Mouse (Mus musculus) testis, postnatal 10 days (tissue): Measurements from ENCODE around the gene Rnls.
A peak's percentile ranks its signal among the peaks of the same experiment; 100 is the strongest.

Experiments
- DNase-seq: peaks from one replicate; pipeline ENCODE4 v3.0.0; 2021; ENCODE audit warnings: low spot score

Gene Rnls

DNA sequence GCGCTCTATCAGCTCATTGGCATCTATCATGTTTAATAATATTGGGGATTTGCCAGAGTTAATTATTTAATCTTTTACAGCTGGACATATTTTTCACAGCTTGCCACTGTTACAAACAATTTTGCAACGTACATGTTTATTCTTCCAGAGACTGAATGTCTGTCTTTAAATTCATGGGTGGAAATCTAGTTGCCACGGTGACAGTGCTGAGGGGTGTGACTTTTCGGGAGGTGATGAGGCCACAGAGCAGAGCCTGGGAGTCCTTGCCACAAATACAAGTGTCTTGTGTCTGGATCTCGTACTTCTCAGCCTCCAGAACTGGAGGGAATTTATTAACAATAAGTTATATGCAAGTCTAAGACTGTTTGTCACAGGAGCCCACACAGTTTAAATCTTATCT, 212.5 kb downstream of the Rnls start:
- DNase-seq, result no peak

DNA sequence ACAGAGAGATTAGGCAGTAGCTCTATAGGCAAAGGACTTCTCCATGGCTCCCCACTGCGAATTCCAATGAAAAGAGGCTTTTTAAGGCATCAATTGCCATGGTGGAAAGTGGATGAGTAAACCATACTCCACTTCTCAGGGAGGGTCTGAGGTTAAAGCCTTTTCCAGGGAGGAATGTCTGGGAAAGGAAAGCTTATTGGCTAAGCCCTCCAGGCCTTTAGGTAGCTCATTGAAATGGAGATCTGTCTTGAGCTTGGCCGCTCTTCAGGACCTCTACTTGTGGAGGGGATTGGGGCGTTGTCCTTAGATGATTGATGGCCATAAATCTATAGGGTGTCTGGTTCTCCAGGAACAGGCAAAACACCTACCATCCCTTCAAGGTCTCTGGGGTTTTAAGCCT, 213.2 kb downstream of the Rnls start:
- DNase-seq, result no peak

DNA sequence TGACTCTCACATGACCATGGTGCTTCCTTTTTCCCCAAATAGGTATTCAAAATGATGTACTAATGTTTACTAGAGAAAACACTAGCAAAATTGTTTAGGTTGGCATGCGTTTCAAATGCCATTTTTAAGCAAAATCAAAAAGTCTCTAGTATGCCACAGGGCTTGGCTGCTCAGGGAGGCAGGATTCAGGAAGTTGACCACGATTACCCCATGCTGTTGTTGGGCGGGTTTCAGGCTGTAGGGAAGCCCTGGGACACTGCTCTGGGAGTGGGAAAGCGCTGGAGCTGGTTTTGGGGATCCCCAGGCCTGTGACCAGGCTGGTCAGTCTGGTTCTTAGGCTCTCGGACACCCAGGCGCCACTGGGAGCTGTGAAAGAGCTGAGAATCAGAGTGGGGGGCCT, 213.7 kb downstream of the Rnls start:
- no peak for DNase-seq

DNA sequence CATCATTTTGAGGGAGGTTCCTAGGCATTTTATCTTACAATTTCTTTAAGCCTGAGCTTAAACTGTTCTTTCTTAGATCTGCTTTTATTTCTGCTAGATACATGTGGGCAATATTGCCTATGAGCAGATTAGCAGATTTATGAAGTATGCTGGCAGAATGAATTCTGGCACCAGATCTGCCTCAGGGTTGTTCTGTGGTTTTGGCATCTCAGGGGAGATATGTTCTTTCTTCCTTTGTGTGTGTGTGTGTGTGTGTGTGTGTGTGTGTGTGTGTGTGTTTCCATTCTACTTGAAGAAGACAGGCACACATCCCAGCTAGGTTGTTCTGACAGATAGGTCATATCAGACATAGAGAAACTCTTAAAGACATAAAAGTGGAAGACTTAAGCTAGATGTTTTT, 218.1 kb downstream of the Rnls start:
- DNase-seq, result no peak

DNA sequence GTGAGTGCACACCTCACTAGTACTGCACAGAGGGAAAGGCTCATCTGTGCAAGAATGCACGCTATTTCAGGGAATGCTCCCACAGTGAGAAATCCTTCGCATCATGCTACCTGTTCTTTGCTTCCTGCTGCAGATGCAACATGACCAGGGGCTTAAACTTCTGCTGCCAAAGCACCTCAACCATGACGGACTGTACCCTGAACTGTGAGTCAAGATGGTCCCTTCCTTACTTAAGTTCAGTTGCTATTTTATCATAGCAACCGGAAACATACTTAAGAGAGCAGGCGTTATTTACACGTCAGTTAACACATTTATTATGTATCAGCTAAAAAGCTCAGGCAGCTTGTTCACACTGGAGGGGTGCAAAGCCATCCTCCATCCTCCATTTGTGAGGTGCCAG, 222.2 kb downstream of the Rnls start:
- no peak for DNase-seq

DNA sequence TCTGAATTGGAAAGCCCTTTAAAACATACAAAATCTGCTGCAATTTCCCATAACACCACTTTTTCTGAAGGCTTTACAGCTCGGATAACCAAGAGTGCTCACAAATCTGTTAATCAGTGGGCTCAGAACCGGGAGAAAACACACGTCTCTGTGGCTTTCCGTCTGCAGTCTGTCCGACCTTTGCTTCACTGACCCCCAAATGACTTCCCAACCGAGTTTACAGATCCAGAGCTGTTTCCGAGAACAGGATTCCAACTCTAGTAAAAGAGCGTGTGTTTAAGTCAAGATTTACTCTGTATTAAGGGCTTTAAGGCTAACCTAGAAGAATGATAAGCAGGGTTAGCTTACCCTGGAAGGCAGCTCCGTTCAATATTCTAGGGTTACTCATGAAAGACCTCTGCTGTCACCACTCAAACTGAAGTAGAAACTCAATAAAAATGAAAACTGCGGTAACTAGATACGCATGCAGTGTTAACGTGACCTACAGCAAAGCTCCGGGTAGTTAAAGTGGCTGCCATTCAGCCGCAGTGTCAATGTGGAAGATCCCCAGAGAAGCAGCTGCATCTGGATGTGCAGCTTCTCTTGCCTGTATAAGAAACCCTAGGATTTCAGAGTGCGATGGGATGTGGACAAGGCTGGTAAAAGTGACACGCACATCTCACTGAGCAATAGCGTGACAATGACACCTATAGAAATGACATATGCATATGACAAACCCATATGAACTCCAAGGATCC, 224.4 kb downstream of the Rnls start:
- DNase-seq, result no peak

DNA sequence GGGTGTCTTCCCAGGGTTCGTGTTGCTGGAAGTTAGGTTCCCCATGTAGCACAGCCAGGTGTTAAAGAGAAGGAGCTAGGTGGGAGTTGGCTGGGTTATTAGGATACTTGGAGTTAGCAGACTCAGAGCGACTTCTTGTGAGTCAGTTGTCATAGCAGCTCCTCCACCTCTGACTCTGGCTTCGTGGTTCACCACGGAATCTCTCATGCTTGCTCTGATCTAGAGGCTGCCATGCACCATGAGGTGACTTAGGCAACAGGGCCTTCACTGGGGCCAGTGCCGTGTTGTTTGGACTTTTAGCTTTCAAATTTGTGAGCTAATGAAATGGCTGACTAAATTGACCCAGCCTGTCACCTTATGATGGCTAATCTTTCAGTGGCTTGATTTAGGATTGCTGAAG, 227.3 kb downstream of the Rnls start:
- DNase-seq, result no peak

DNA sequence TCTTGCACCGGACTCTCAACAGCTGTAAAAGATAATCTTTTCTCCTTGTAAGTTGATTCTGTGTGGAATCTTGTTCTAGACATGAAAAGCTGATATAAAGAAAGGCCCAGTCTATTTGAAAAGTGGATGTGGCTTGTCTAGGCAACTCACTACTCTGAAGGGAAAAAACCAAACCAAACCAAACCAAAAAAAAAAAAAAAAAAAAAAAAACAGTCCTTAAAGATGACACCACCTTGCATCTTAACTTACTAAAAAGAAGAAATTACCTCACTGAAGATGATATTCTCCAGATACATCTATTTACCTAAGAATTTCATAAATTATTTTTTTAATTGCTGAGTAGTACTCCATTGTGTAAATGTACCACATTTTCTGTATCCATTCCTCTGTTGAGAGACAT, 230.2 kb downstream of the Rnls start:
- no peak for DNase-seq

DNA sequence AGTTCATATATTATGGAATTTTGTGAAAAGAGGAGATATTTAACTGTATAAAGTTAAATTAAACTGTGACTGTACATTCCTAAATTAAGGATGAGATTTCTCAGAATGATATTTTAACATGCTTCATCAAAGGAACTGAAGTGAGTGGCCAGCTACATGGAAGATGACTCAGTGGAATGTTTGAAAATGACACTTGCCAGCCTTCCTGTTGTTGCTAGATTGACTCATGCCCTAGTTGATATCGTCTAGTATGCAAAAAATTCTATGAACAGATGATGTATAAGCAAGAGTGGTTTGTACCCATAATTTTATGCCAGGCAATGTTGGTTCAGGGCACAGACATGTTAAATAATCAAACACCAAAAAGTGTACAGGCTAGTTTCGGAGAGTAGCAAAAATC, 232.2 kb downstream of the Rnls start:
- no peak for DNase-seq

DNA sequence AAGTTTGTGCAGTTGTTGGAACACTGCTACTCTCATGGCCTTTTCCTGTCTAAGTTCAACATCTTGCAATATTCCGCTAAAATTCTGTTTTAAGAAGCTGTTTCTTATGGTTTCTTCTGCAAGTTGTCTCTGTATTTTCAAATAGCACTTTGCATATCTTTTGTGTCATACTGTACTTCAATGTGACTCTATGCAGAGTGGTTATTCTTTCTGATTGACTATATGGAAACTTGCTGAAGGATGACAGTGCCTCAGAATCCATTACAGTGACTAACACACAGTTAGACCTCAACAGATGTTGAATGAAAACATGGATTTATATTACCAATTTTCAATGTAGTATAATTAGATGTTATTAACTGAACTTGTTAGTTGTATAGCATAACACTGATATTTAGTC, 232.9 kb downstream of the Rnls start:
- no peak for DNase-seq

DNA sequence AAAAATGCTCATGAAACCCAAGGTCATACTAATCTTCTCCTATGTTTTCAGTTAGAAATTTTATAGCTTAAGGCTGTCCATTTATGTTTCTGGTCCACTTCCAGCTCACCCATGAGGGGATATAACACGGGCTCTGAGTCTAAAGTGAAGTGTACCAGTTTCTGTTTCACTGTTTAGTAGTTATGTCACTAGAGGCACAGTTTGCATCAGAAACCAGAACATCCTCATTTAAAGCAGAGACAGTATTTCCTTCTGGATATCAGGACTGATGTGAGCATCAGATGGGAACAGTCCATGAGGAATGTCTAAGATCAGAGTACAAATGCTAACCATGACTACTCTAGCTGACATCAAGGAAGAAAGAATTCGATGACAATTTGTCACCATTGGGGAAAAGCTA, 233.9 kb downstream of the Rnls start:
- no peak for DNase-seq

DNA sequence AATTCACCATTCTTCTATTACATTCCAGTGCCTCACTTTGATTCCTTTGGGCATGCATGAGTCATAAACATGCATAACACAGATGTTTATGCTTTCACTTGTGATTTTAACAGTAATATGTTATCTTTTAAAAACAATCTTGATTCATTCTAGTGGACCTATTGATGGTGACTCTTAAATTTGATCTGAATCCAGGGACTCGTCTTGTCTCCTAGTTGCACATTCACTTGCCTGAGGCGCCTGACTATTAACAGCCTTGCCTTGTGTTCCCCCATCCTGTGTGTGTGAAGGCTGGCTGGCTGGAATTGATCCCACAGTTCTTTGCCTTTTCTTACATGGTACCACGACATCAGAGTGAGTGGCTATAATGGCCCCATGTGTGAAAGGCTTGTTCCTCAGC, 243.7 kb downstream of the Rnls start:
- DNase-seq, result no peak

DNA sequence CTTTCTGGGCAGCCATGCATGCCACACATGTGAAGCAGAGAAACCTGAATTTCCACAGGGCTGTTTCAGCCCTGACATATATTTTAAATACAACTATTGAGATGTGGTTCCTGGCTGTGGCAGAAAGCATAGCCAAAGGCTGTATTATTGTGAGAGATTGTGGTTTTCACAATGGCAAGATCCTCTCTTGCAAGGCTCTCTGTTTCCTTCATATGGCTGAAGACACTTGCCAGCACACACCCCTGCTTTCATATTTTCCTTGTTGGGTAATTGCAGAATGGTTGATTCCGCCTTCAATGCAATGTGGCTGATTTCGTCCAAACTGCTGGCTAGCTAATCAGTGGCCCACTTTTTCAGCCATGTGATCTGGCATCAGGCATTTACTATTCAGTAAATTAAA, 248.9 kb downstream of the Rnls start:
- DNase-seq, result no peak

DNA sequence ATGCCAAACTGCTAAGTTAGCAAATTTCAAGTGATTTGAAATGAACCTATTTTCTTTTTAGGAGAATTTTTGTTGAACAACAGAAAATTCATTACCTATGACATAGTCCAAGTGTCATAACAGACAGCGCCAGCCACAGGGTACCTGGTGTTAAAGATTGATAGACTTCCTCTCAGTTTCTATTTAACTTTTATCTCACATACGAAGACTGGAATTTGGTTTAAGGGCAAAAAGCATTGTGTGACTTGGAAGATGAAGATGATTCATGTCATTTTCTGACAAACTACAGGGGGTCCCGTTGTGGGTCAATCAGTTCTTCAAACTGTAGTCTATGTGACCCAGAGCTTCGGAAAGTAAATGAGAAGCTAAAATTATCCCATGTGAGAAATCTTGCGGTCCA, 254.8 kb downstream of the Rnls start:
- no peak for DNase-seq

DNA sequence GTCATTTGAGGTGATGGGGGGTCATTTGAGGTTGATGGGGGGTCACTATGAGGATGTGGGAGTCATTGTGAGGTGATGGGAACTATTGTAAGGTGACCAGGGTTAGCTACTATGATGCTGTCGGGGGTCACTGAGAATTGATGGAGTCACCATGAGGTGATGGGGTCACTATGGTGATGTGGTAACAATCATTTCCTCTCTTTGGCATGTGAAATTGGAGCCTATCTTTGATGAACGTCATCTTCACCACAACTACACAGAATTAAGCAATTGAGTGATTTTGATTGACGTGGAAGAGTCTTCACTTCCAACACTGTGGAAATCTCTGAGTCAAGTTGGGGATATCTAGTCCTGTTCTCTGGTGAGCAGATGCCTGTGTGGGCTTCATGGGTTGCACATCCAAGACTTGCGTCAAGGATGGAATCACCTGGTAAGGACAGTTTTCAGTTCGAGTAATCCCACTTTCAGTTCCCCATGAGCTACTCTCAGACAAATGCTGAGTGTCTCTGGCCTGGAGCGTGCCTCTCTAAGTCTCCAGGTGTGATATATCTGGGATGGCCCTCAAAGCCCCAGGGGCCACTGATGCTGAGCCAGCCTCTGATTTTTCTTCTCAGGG, 269.4 kb downstream of the Rnls start:
- DNase-seq, result no peak

DNA sequence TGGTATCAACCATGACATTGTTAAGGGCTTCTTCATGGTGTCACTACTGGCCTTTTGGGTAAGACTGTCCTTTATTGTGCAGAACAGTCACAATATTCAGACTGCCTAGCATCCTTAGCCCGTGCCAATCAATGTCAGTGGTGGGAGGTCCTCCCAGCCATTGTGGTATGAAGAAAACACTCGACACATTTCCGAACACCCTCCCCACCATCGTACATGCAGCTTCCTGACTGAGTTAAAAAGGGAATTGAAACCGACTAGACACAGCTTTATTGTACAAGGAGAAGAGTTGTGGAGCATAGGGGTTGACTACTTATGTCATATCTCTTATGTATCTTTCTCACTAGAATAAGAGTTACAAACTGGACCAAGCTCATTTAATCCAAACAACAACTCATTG, 272.1 kb downstream of the Rnls start:
- DNase-seq, result no peak

DNA sequence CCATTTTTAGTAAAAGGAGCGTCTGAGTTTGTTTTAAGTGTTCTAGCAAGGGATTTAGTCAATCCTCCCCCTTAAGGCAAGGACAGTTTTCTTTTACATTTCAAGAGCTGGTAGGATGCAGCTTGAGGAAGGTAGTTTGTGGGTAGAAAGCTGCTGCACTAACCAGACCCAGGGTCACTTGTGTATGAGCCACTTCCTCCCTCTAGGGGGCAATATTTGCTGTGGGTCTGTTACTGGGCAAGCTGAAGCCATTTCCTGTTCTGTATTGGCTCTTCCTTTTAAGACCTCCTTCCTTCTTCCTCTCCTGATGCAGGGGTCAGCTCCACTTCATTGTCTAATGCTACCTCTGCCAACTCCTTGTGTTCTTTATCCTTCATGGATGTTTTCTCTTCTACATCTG, 273.2 kb downstream of the Rnls start:
- DNase-seq, result no peak

DNA sequence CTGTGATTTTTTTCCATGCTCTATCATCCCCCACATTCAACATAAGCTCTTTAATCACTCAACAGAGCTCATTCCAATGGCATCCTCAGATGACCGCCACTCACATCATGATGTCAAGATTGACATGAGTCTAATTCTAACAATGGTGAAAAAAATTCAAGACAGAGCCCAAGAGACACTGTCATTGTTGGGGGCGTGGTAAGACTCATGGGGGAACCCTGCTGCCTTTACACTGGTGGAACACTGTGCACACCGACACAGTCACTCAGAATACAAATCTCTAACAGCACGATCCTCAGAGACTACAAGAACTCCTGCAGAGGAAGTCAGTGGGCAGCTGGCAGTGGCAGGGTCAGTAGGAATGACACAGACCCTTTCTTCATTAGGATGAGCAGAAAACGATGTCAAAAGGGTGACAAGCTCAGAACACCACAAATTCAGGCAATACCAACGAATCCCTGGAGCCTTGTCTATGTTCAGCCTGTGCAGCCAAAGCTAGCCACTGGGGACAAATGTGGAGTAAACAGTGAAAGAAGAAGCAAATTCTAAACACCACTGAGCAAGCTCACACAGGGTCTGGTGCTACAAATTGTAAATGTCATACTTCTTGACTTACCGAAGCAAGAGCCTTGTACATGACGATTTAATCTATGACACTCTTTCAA, 277.3 kb downstream of the Rnls start:
- no peak for DNase-seq

DNA sequence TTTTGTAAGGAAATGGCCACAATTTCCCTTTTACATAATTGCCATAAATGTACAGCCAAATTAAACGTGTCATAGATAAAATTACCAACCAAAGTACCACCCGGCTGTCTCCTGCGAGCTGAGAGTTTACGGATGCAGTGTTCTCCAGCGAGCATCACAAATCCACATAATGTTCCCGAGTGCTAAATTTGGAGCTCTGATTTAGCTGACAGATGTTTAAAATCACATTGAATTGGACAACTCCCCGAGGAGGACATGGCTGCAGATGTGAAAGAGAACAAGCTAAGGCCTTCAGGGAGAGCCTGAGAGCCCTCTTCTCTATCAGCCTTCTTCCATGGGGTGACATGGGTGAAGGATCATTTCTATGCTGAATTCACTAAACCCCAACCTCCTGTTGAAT, 278.3 kb downstream of the Rnls start:
- DNase-seq, result no peak

DNA sequence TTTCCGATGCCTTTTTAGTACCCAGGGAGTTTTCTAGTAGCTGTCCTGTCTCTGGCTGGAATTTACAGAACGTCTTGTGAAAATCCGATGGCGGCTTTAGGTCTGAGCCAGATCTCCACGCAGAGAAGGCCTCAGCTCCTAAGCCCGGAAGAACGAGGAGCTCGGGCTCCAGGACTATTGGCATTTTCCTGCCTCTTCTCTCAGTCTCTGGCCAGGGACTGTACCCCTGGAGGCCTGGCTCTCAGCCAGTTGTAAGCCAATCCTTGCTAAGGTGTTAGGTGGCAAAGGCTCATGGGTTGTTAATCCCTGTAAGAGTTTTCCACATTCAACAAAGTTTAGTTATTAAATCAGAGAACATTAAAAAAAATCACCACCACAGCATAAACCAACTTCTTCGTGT, 281.7 kb downstream of the Rnls start:
- peak; percentile 46 for DNase-seq

DNA sequence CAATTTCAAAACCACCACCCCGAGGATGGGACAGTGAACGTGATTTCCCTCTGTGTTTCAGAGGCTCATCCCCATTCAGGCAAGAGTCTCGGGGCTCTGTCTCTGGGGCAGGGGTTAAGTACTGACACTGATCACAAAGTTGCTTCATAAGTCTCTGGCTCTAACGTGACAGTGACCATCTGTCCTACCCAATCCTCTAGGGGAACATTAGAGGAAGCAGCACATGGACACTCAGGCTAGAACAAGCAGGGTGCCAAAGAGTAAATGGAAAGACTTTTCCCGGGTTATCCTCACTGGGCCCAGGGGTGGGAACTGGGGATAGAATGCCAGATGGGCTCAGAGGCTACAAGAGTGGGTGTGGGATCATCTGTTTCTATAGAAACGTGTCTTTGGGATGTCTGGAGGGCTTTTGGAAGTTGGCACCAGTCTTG, 282.1 kb downstream of the Rnls start:
- no peak for DNase-seq

DNA sequence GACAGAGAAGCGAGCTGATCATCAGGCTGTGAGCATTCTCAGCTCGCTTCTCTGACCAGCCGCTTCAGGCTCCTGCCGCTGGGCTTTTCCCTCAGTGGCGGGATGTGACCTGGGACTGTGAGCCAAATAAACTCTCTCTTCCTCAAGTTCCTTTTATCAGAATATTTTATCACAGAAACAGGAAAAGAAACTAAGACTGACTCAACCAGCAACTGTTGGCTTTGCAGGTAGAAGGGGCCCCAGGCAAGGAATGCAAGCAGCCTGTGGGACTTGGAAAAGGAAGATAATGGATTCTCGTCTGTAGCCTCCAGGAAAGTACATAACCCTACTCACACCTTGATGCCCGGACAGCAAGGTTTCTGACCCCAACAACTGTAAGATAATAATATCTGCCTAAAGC, 283.0 kb downstream of the Rnls start:
- DNase-seq, result no peak

DNA sequence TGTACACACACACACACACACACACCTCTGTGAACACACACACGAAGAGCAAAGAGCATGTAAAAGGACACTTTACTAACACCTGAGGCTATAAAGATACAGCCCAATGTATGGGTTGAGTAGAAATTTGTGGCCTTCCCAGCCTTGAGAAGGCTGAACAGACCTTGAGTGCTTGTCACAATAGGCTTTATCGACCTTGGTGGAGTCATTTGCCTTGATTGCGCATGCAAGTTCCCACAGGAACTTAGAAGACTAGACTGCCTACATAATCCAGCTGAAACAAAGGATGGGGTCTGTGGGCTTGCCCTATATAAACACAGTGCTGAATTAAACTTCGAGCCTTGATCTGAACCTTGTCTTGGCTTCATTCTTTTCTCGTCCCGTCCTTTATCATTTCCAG, 288.2 kb downstream of the Rnls start:
- no peak for DNase-seq

DNA sequence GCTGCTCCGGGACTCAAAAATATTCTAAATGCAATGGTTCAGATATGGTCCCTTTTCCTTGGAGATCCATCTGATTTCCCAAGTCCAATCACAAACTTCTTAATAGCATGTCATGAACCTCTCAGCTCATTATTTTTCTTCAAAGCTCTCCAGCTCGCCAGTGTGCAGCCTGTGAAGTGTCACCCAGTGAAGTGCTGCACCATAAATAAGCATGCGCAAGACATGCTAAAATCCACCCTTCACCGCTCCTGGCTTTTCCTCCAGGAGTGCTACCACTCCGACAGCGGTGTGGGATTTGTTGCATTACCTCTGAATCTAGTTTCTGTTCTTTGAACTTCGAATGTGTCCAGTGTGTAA, 289.3 kb downstream of the Rnls start:
- no peak for DNase-seq
